Mouse (Mus musculus): ENCODE results near the gene Apod. TPM values are rescaled to one million over a fixed set of nuclear protein-coding genes. Genes with fewer than 3 reads are reported as not detected.

Apod gene
- polyA plus RNA-seq, 1 experiment from 2014 or later = 0.53 TPM

GRCm38 (mm10) chr16:31312296-31312695, 2.3 kb downstream of the Apod start:
- H3K9ac ChIP-seq (ENCODE audit: low read length) = no peak overlapping the region
- WGBS = 56% methylated on average over 3 of the region's 3 CpGs
- no peak for ATAC-seq (ENCODE audit: insufficient number of reproducible peaks, insufficient read depth, low FRiP score, low read depth)

GRCm38 (mm10) chr16:31305199-31305919, 9.2 kb downstream of the Apod start:
- H3K9ac ChIP-seq (ENCODE audit: low read length) = no peak overlapping the region
- WGBS = 56% methylated on average over 5 of the region's 5 CpGs
- no peak overlapping the region for H3K4me3 ChIP-seq (ENCODE audit: control insufficient read depth in 1 of 2, insufficient read depth in 1 of 2, low read depth in 1 of 2, low read length in 2 of 2)
- ATAC-seq (ENCODE audit: insufficient number of reproducible peaks, insufficient read depth, low FRiP score, low read depth) = no peak
- H3K9me3 ChIP-seq (ENCODE audit: control insufficient read depth, low read length) = no peaks in the 10 kb centered on the region
- no peak overlapping the region for H3K4me2 ChIP-seq (ENCODE audit: low read length)
- H3K27ac ChIP-seq (replicated peaks in 1 of 2; ENCODE audit: control insufficient read depth in 1 of 2, insufficient read depth in 1 of 2, low read depth in 2 of 2, low read length in 2 of 2) = no peak overlapping the region
- H3K4me1 ChIP-seq (ENCODE audit: control insufficient read depth in 2 of 2, insufficient read depth in 2 of 2, low read length in 2 of 2) = no peaks in the 10 kb centered on the region
- no peaks in the 10 kb centered on the region for H3K27me3 ChIP-seq (ENCODE audit: control insufficient read depth, insufficient read depth, low read length)
- no peaks in the 10 kb centered on the region for H3K36me3 ChIP-seq (ENCODE audit: control insufficient read depth, insufficient read depth, low read length)

More at GRCm38 (mm10) chr16:31312296-31312695, 2.3 kb downstream of the Apod start:
- Histone ChIP-seq H3K36me3 (ENCODE audit: control insufficient read depth, insufficient read depth, low read length) (no peaks in the 10 kb centered on the region), H3K4me2 (ENCODE audit: low read length) (no peak overlapping the region), H3K4me1 (ENCODE audit: control insufficient read depth in 2 of 2, insufficient read depth in 2 of 2, low read length in 2 of 2) (peaks cover 0 to 3% of the 10 kb centered on the region in 2 experiments; a peak in 1 of 4 replicates), H3K27me3 (ENCODE audit: control insufficient read depth, insufficient read depth, low read length) (no peaks in the 10 kb centered on the region), H3K9me3 (ENCODE audit: control insufficient read depth, low read length) (no peaks in the 10 kb centered on the region), H3K4me3 (ENCODE audit: control insufficient read depth in 1 of 2, insufficient read depth in 1 of 2, low read depth in 1 of 2, low read length in 2 of 2) (no peak overlapping the region), H3K27ac (replicated peaks in 1 of 2; ENCODE audit: control insufficient read depth in 1 of 2, insufficient read depth in 1 of 2, low read depth in 2 of 2, low read length in 2 of 2) (no peak overlapping the region)

- no peak overlapping the region for H3K9ac ChIP-seq (ENCODE audit: low read length)
- H3K4me1 ChIP-seq (ENCODE audit: control insufficient read depth in 2 of 2, insufficient read depth in 2 of 2, low read length in 2 of 2) = peaks cover 3 to 10% of the 10 kb centered on the region in 2 experiments; a peak in 1 of 4 replicates
- no peak overlapping the region for H3K27ac ChIP-seq (replicated peaks in 1 of 2; ENCODE audit: control insufficient read depth in 1 of 2, insufficient read depth in 1 of 2, low read depth in 2 of 2, low read length in 2 of 2)
- no peak overlapping the region for H3K4me3 ChIP-seq (ENCODE audit: control insufficient read depth in 1 of 2, insufficient read depth in 1 of 2, low read depth in 1 of 2, low read length in 2 of 2)
- no peak for ATAC-seq (ENCODE audit: insufficient number of reproducible peaks, insufficient read depth, low FRiP score, low read depth)
- no peaks in the 10 kb centered on the region for H3K36me3 ChIP-seq (ENCODE audit: control insufficient read depth, insufficient read depth, low read length)
- no peaks in the 10 kb centered on the region for H3K9me3 ChIP-seq (ENCODE audit: control insufficient read depth, low read length)
- WGBS = 62% methylated on average over 10 of the region's 10 CpGs
- no peak overlapping the region for H3K4me2 ChIP-seq (ENCODE audit: low read length)
- no peaks in the 10 kb centered on the region for H3K27me3 ChIP-seq (ENCODE audit: control insufficient read depth, insufficient read depth, low read length)
Measured at GRCm38 (mm10) chr16:31303276-31303675, 11.3 kb downstream of the Apod start.

GRCm38 (mm10) chr16:31300883-31301532, 13.6 kb downstream of the Apod start:
- Histone ChIP-seq H3K27ac (replicated peaks in 1 of 2; ENCODE audit: control insufficient read depth in 1 of 2, insufficient read depth in 1 of 2, low read depth in 2 of 2, low read length in 2 of 2) (no peak overlapping the region), H3K9me3 (ENCODE audit: control insufficient read depth, low read length) (no peaks in the 10 kb centered on the region), H3K9ac (ENCODE audit: low read length) (no peak overlapping the region), H3K4me1 (ENCODE audit: control insufficient read depth in 2 of 2, insufficient read depth in 2 of 2, low read length in 2 of 2) (peaks cover 3 to 10% of the 10 kb centered on the region in 2 experiments; a peak in 1 of 4 replicates), H3K27me3 (ENCODE audit: control insufficient read depth, insufficient read depth, low read length) (no peaks in the 10 kb centered on the region), H3K36me3 (ENCODE audit: control insufficient read depth, insufficient read depth, low read length) (no peaks in the 10 kb centered on the region), H3K4me3 (ENCODE audit: control insufficient read depth in 1 of 2, insufficient read depth in 1 of 2, low read depth in 1 of 2, low read length in 2 of 2) (no peak overlapping the region), H3K4me2 (ENCODE audit: low read length) (no peak overlapping the region)
- WGBS = 76% methylated on average over 6 of the region's 6 CpGs
- no peak for ATAC-seq (ENCODE audit: insufficient number of reproducible peaks, insufficient read depth, low FRiP score, low read depth)

- Histone ChIP-seq H3K9ac (ENCODE audit: low read length) (no peak overlapping the region), H3K9me3 (ENCODE audit: control insufficient read depth, low read length) (no peaks in the 10 kb centered on the region), H3K27me3 (ENCODE audit: control insufficient read depth, insufficient read depth, low read length) (no peaks in the 10 kb centered on the region), H3K27ac (replicated peaks in 1 of 2; ENCODE audit: control insufficient read depth in 1 of 2, insufficient read depth in 1 of 2, low read depth in 2 of 2, low read length in 2 of 2) (no peak overlapping the region), H3K4me1 (ENCODE audit: control insufficient read depth in 2 of 2, insufficient read depth in 2 of 2, low read length in 2 of 2) (peaks cover 3 to 10% of the 10 kb centered on the region in 2 experiments; a peak in 1 of 4 replicates), H3K4me2 (ENCODE audit: low read length) (no peak overlapping the region), H3K4me3 (ENCODE audit: control insufficient read depth in 1 of 2, insufficient read depth in 1 of 2, low read depth in 1 of 2, low read length in 2 of 2) (no peak overlapping the region), H3K36me3 (ENCODE audit: control insufficient read depth, insufficient read depth, low read length) (no peaks in the 10 kb centered on the region)
- 73% methylated on average over 7 of the region's 7 CpGs for WGBS
- ATAC-seq (ENCODE audit: insufficient number of reproducible peaks, insufficient read depth, low FRiP score, low read depth) = no peak
Measured at GRCm38 (mm10) chr16:31300467-31300866, 14.1 kb downstream of the Apod start.

- no peak overlapping the region for H3K4me2 ChIP-seq (ENCODE audit: low read length)
- peaks cover 3 to 10% of the 10 kb centered on the region in 2 experiments; a peak in 1 of 4 replicates for H3K4me1 ChIP-seq (ENCODE audit: control insufficient read depth in 2 of 2, insufficient read depth in 2 of 2, low read length in 2 of 2)
- H3K27me3 ChIP-seq (ENCODE audit: control insufficient read depth, insufficient read depth, low read length) = no peaks in the 10 kb centered on the region
- ATAC-seq (ENCODE audit: insufficient number of reproducible peaks, insufficient read depth, low FRiP score, low read depth) = no peak
- H3K36me3 ChIP-seq (ENCODE audit: control insufficient read depth, insufficient read depth, low read length) = no peaks in the 10 kb centered on the region
- H3K4me3 ChIP-seq (ENCODE audit: control insufficient read depth in 1 of 2, insufficient read depth in 1 of 2, low read depth in 1 of 2, low read length in 2 of 2) = no peak overlapping the region
- 71% methylated on average over 3 of the region's 3 CpGs for WGBS
- H3K9me3 ChIP-seq (ENCODE audit: control insufficient read depth, low read length) = no peaks in the 10 kb centered on the region
- no peak overlapping the region for H3K27ac ChIP-seq (replicated peaks in 1 of 2; ENCODE audit: control insufficient read depth in 1 of 2, insufficient read depth in 1 of 2, low read depth in 2 of 2, low read length in 2 of 2)
- H3K9ac ChIP-seq (ENCODE audit: low read length) = no peak overlapping the region
Measured at GRCm38 (mm10) chr16:31299960-31300353, 14.7 kb downstream of the Apod start.

GRCm38 (mm10) chr16:31299164-31299959, 15.2 kb downstream of the Apod start:
- 63% methylated on average over 11 of the region's 11 CpGs for WGBS
- no peak overlapping the region for H3K4me3 ChIP-seq (ENCODE audit: control insufficient read depth in 1 of 2, insufficient read depth in 1 of 2, low read depth in 1 of 2, low read length in 2 of 2)
- no peak overlapping the region for H3K27ac ChIP-seq (replicated peaks in 1 of 2; ENCODE audit: control insufficient read depth in 1 of 2, insufficient read depth in 1 of 2, low read depth in 2 of 2, low read length in 2 of 2)
- no peaks in the 10 kb centered on the region for H3K9me3 ChIP-seq (ENCODE audit: control insufficient read depth, low read length)
- H3K36me3 ChIP-seq (ENCODE audit: control insufficient read depth, insufficient read depth, low read length) = no peaks in the 10 kb centered on the region
- no peaks in the 10 kb centered on the region for H3K27me3 ChIP-seq (ENCODE audit: control insufficient read depth, insufficient read depth, low read length)
- no peak overlapping the region for H3K9ac ChIP-seq (ENCODE audit: low read length)
- ATAC-seq (ENCODE audit: insufficient number of reproducible peaks, insufficient read depth, low FRiP score, low read depth) = no peak
- no peak overlapping the region for H3K4me2 ChIP-seq (ENCODE audit: low read length)
- peaks cover 3 to 10% of the 10 kb centered on the region in 2 experiments; a peak in 1 of 4 replicates for H3K4me1 ChIP-seq (ENCODE audit: control insufficient read depth in 2 of 2, insufficient read depth in 2 of 2, low read length in 2 of 2)
